Mouse (Mus musculus) stomach, embryonic 15.5 days (tissue): ENCODE measurements around the gene Prps1l1. TPM values are rescaled to one million over a fixed set of nuclear protein-coding genes. Genes with fewer than 3 reads are reported as not detected.

ENCODE experiments used
- ATAC-seq: fragments of 200-750 bp; cut with Nextera tagmentation; 2 replicates; pipeline ENCODE4 v1.8.0; 2017; ENCODE audit warnings: low read depth, moderate number of reproducible peaks, moderate TSS enrichment; ENCODE audit not compliant: insufficient read depth, low FRiP score
- H3K27ac ChIP-seq: fragments of 300-500 bp; sonication (generic); 2 replicates; pipeline ENCODE4 v1.5.1; 2015; ENCODE audit warnings: mild to moderate bottlenecking, inconsistent platforms
- H3K27me3 ChIP-seq: fragments of 300-500 bp; sonication (generic); replicated peaks from 2 replicates; pipeline ENCODE4 v1.6.1; 2015; ENCODE audit warnings: inconsistent platforms
- H3K36me3 ChIP-seq: fragments of 300-500 bp; sonication (generic); 2 replicates; pipeline ENCODE4 v1.6.1; 2015; ENCODE audit warnings: inconsistent platforms
- H3K4me1 ChIP-seq: fragments of 300-500 bp; sonication (generic); 2 replicates; pipeline ENCODE4 v1.6.1; 2015; ENCODE audit warnings: inconsistent platforms
- H3K4me2 ChIP-seq: fragments of 300-500 bp; sonication (generic); 2 replicates; pipeline ENCODE4 v1.6.1; 2015; ENCODE audit warnings: mild to moderate bottlenecking, inconsistent platforms
- H3K4me3 ChIP-seq: fragments of 300-500 bp; sonication (generic); replicated peaks from 2 replicates; pipeline ENCODE4 v1.5.1; 2015; ENCODE audit warnings: inconsistent platforms
- H3K9ac ChIP-seq: fragments of 300-500 bp; sonication (generic); 2 replicates; pipeline ENCODE4 v1.6.1; 2015; ENCODE audit warnings: inconsistent platforms
- H3K9me3 ChIP-seq: fragments of 300-500 bp; sonication (generic); 2 replicates; pipeline ENCODE4 v1.6.1; 2016; ENCODE audit warnings: inconsistent platforms
- WGBS: fragments of 180-500 bp; shearing (Covaris S2); methylation state at CpG from one replicate; pipeline ENCODE4 v1.1.7; 2015; 5-methylcytosine and 5-hydroxymethylcytosine counted together
- polyA plus RNA-seq: library from polyadenylated mRNA; unstranded; fragments of >200 nt; fragmentation: Nextera tagmentation; extraction: Ambion mirVana; gene quantifications from 2 replicates; pipeline ENCODE4 v1.2.1, GENCODE M21; 2015

The Prps1l1 gene
- polyA plus RNA-seq, 1 experiment from 2014 or later = not detected

- Histone ChIP-seq H3K4me2 (no peak overlapping the region), H3K27me3 (no peaks in the 10 kb centered on the region), H3K36me3 (no peaks in the 10 kb centered on the region), H3K4me3 (no peak overlapping the region), H3K9ac (no peak overlapping the region), H3K27ac (no peak overlapping the region), H3K9me3 (no peaks in the 10 kb centered on the region), H3K4me1 (no peaks in the 10 kb centered on the region)
- 84% methylated on average over 1 of the region's 1 CpGs for WGBS
- no peak for ATAC-seq
Measured at GRCm38 (mm10) chr12:35007851-35008250, 23.3 kb downstream of the Prps1l1 start.

- no peak for ATAC-seq
- 64% methylated on average over 11 of the region's 11 CpGs for WGBS
- H3K36me3 ChIP-seq = no peaks in the 10 kb centered on the region
Measured at GRCm38 (mm10) chr12:35008340-35009137, 24.0 kb downstream of the Prps1l1 start.

GRCm38 (mm10) chr12:35011462-35011861 lies 26.9 kb downstream of the Prps1l1 start:
- Histone ChIP-seq H3K36me3 (no peaks in the 10 kb centered on the region), H3K27ac (no peak overlapping the region), H3K4me3 (no peak overlapping the region), H3K9ac (no peak overlapping the region), H3K9me3 (no peaks in the 10 kb centered on the region), H3K4me1 (no peaks in the 10 kb centered on the region), H3K4me2 (no peak overlapping the region), H3K27me3 (no peaks in the 10 kb centered on the region)
- ATAC-seq = no peak; the same call in 1 of the 2 replicates
- 52% methylated on average over 1 of the region's 1 CpGs for WGBS

More at GRCm38 (mm10) chr12:35008340-35009137, 24.0 kb downstream of the Prps1l1 start:
- Histone ChIP-seq H3K27me3 (no peaks in the 10 kb centered on the region), H3K4me3 (no peak overlapping the region), H3K9ac (no peak overlapping the region), H3K4me1 (no peaks in the 10 kb centered on the region), H3K4me2 (no peak overlapping the region), H3K9me3 (no peaks in the 10 kb centered on the region), H3K27ac (no peak overlapping the region)

GRCm38 (mm10) chr12:35013950-35014349 lies 29.4 kb downstream of the Prps1l1 start:
- Histone ChIP-seq H3K27me3 (no peaks in the 10 kb centered on the region), H3K9ac (no peak overlapping the region), H3K4me1 (no peaks in the 10 kb centered on the region), H3K9me3 (no peaks in the 10 kb centered on the region), H3K27ac (no peak overlapping the region), H3K36me3 (no peaks in the 10 kb centered on the region), H3K4me2 (no peak overlapping the region), H3K4me3 (no peak overlapping the region)
- no peak for ATAC-seq
- 62% methylated on average over 2 of the region's 2 CpGs for WGBS

GRCm38 (mm10) chr12:35016056-35016455 lies 31.5 kb downstream of the Prps1l1 start:
- Histone ChIP-seq H3K27me3 (no peaks in the 10 kb centered on the region), H3K36me3 (no peaks in the 10 kb centered on the region), H3K27ac (no peak overlapping the region), H3K4me2 (no peak overlapping the region), H3K9ac (no peak overlapping the region), H3K9me3 (no peaks in the 10 kb centered on the region), H3K4me3 (no peak overlapping the region), H3K4me1 (no peaks in the 10 kb centered on the region)
- no peak for ATAC-seq
- 63% methylated on average over 3 of the region's 3 CpGs for WGBS

- Histone ChIP-seq H3K36me3 (no peaks in the 10 kb centered on the region), H3K4me2 (no peak overlapping the region), H3K27ac (no peak overlapping the region), H3K4me3 (no peak overlapping the region), H3K9me3 (no peaks in the 10 kb centered on the region), H3K9ac (no peak overlapping the region), H3K27me3 (no peaks in the 10 kb centered on the region), H3K4me1 (no peaks in the 10 kb centered on the region)
- no peak for ATAC-seq
- 78% methylated on average over 9 of the region's 9 CpGs for WGBS
Measured at GRCm38 (mm10) chr12:35016481-35017250, 32.1 kb downstream of the Prps1l1 start.

- Histone ChIP-seq H3K27ac (no peak overlapping the region), H3K27me3 (no peaks in the 10 kb centered on the region), H3K4me2 (no peak overlapping the region), H3K4me1 (no peaks in the 10 kb centered on the region), H3K36me3 (no peaks in the 10 kb centered on the region), H3K4me3 (no peak overlapping the region), H3K9me3 (no peaks in the 10 kb centered on the region), H3K9ac (no peak overlapping the region)
- 82% methylated on average over 9 of the region's 9 CpGs for WGBS
- no peak for ATAC-seq
Measured at GRCm38 (mm10) chr12:35018679-35019237, 34.2 kb downstream of the Prps1l1 start.

- no peaks in the 10 kb centered on the region for H3K9me3 ChIP-seq
- 72% methylated on average over 9 of the region's 9 CpGs for WGBS
- H3K27ac ChIP-seq = no peak overlapping the region
- no peaks in the 10 kb centered on the region for H3K4me1 ChIP-seq
- no peaks in the 10 kb centered on the region for H3K36me3 ChIP-seq
- no peak overlapping the region for H3K4me3 ChIP-seq
- H3K4me2 ChIP-seq = no peak overlapping the region
- H3K27me3 ChIP-seq = no peaks in the 10 kb centered on the region
- no peak for ATAC-seq
- H3K9ac ChIP-seq = no peak overlapping the region
Measured at GRCm38 (mm10) chr12:35021285-35021684, 36.7 kb downstream of the Prps1l1 start.

- H3K27ac ChIP-seq = no peak overlapping the region
- WGBS = 54% methylated on average over 10 of the region's 10 CpGs
- H3K36me3 ChIP-seq = no peaks in the 10 kb centered on the region
- H3K4me3 ChIP-seq = no peak overlapping the region
- no peaks in the 10 kb centered on the region for H3K9me3 ChIP-seq
- no peak overlapping the region for H3K4me2 ChIP-seq
- H3K9ac ChIP-seq = no peak overlapping the region
- H3K4me1 ChIP-seq = no peaks in the 10 kb centered on the region
- no peak for ATAC-seq
- no peaks in the 10 kb centered on the region for H3K27me3 ChIP-seq
Measured at GRCm38 (mm10) chr12:35022066-35022465, 37.5 kb downstream of the Prps1l1 start.

- WGBS = 56% methylated on average over 4 of the region's 4 CpGs
- no peaks in the 10 kb centered on the region for H3K36me3 ChIP-seq
- no peak overlapping the region for H3K27ac ChIP-seq
- H3K4me1 ChIP-seq = no peaks in the 10 kb centered on the region
- no peaks in the 10 kb centered on the region for H3K9me3 ChIP-seq
- H3K27me3 ChIP-seq = no peaks in the 10 kb centered on the region
- H3K4me2 ChIP-seq = no peak overlapping the region
- ATAC-seq = no peak
- no peak overlapping the region for H3K9ac ChIP-seq
- no peak overlapping the region for H3K4me3 ChIP-seq
Measured at GRCm38 (mm10) chr12:35025916-35026432, 41.4 kb downstream of the Prps1l1 start.

GRCm38 (mm10) chr12:35027533-35027932 lies 43.0 kb downstream of the Prps1l1 start:
- Histone ChIP-seq H3K4me3 (no peak overlapping the region), H3K27ac (no peak overlapping the region), H3K36me3 (no peaks in the 10 kb centered on the region), H3K9ac (no peak overlapping the region), H3K27me3 (no peaks in the 10 kb centered on the region), H3K9me3 (no peaks in the 10 kb centered on the region), H3K4me1 (no peaks in the 10 kb centered on the region), H3K4me2 (no peak overlapping the region)
- WGBS = 62% methylated on average over 1 of the region's 1 CpGs
- no peak for ATAC-seq
